Mouse (Mus musculus) neural tube, embryonic 12.5 days (tissue): ENCODE measurements at regions not wholly inside any gene's neighbourhood (a gene's known extent, or its start where the extent isn't known, plus 50 kb on each side); places are given as distances from the start of the nearest gene placed in this dataset.

Source experiments
- ATAC-seq: fragments of 200-750 bp; cut with Nextera tagmentation; 2 replicates; pipeline ENCODE4 v1.8.0; 2017; ENCODE audit warnings: low read depth, mild to moderate bottlenecking, moderate TSS enrichment, moderate library complexity; ENCODE audit not compliant: low FRiP score
- H3K27ac ChIP-seq: fragments of 300-500 bp; sonication (generic); 2 replicates; pipeline ENCODE4 v1.5.1; 2016
- H3K27me3 ChIP-seq: fragments of 300-500 bp; sonication (generic); replicated peaks from 2 replicates; pipeline ENCODE4 v1.6.1; 2016; ENCODE audit warnings: mild to moderate bottlenecking
- H3K36me3 ChIP-seq: fragments of 300-500 bp; sonication (generic); 2 replicates; pipeline ENCODE4 v1.6.1; 2016; ENCODE audit warnings: mild to moderate bottlenecking
- H3K4me1 ChIP-seq: fragments of 300-500 bp; sonication (generic); 2 replicates; pipeline ENCODE4 v1.6.1; 2016
- H3K4me2 ChIP-seq: fragments of 300-500 bp; sonication (generic); replicated peaks from 2 replicates; pipeline ENCODE4 v1.6.1; 2016; ENCODE audit warnings: mild to moderate bottlenecking
- H3K4me3 ChIP-seq: fragments of 300-500 bp; sonication (generic); 2 replicates; pipeline ENCODE4 v1.5.1; 2016
- H3K9ac ChIP-seq: fragments of 300-500 bp; sonication (generic); 2 replicates; pipeline ENCODE4 v1.6.1; 2016; ENCODE audit warnings: mild to moderate bottlenecking
- H3K9me3 ChIP-seq: fragments of 300-500 bp; sonication (generic); 2 replicates; pipeline ENCODE4 v1.6.1; 2016; ENCODE audit warnings: mild to moderate bottlenecking
- WGBS: fragments of 180-500 bp; shearing (Covaris S2); methylation state at CpG from one replicate; pipeline ENCODE4 v1.1.7; 2016; 5-methylcytosine and 5-hydroxymethylcytosine counted together

DNA sequence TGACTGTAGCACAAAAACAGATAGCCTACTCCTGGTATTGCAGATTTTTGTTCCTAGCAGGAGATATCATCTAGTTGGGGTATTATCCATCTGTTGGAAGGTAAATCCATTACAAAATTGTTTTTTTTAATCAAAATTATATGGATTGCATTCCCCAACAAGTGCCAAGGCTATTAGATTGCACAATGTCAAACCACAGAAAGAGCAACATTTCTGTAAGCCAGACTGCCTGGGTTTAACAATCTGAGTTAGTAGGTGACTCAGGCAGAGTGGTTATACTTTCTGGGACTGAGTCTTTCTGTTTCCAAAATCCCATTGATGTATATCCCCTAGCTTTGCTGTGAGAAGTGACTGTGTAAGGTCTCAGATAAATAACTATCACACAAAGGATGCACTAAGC is 155.0 kb downstream of the Cxcl12 start:
- Histone ChIP-seq H3K4me3 (no peak overlapping the region), H3K9me3 (no peaks in the 10 kb centered on the region), H3K4me1 (peaks cover 9% of the 10 kb centered on the region; the same call in 1 of the 2 replicates), H3K36me3 (no peaks in the 10 kb centered on the region), H3K27ac (no peak overlapping the region), H3K9ac (no peak overlapping the region), H3K4me2 (no peak overlapping the region), H3K27me3 (no peaks in the 10 kb centered on the region)
- ATAC-seq = no peak

GRCm38 (mm10) chr6:117323850-117324249 is 155.5 kb downstream of the Cxcl12 start:
- H3K27me3 ChIP-seq = no peaks in the 10 kb centered on the region
- H3K4me3 ChIP-seq = no peak overlapping the region
- H3K27ac ChIP-seq = no peak overlapping the region
- H3K4me1 ChIP-seq = peaks cover 9% of the 10 kb centered on the region; the same call in 1 of the 2 replicates
- 75% methylated on average over 3 of the region's 3 CpGs for WGBS
- no peaks in the 10 kb centered on the region for H3K36me3 ChIP-seq
- no peak overlapping the region for H3K4me2 ChIP-seq
- H3K9ac ChIP-seq = no peak overlapping the region
- H3K9me3 ChIP-seq = no peaks in the 10 kb centered on the region
- ATAC-seq = no peak

DNA sequence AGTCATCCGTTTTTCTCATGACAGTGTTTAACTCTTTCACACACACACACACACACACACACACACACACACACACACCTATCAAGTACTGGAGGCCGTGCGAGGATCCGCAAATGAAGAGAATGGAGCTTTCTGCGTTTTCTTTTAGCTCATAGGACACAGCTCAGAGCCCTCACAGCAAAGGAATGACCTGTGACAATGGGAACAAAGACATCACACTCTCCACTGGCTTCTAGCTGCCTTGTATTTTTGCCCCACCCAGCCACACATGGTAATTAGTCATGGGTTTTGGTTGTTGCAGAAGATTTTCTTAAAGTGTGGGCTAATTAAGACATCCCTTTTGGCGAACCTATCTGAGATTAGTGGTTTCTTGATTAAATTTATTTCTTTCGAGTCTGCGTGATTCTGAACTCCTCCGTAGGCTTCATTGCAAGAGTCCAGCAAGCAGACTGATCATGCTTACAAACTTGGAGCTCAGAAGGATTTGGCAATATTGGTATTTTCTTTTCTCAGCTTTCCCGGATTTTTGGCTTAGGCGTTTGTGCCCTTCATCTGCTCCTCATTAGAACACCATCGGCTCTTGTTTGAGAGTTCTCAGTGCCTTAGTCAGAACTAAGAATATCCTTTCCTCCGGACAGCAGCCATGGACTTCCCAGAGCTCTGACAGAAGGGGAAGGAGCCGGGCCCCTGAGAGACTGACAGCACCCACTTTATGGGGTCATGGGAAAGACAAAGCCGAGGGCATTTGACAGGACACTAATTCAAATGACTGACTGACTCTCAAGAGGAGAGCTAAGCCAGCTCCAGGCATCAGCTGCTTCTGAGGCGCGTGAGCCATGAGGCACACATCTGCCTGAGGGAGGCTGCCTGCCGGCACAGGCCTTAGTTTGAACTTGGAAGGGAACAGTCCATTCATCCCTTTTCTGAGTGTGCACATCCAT is 158.8 kb downstream of the Cxcl12 start:
- H3K27ac ChIP-seq = no peak overlapping the region

GRCm38 (mm10) chr6:117329164-117329939 is 161.0 kb downstream of the Cxcl12 start:
- no peaks in the 10 kb centered on the region for H3K36me3 ChIP-seq
- H3K27ac ChIP-seq = no peak overlapping the region
- 61% methylated on average over 8 of the region's 8 CpGs for WGBS
- H3K9ac ChIP-seq = no peak overlapping the region
- ATAC-seq = no peak
- no peaks in the 10 kb centered on the region for H3K9me3 ChIP-seq
- peaks cover 9% of the 10 kb centered on the region; the same call in 1 of the 2 replicates for H3K4me1 ChIP-seq
- H3K4me3 ChIP-seq = no peak overlapping the region
- no peaks in the 10 kb centered on the region for H3K27me3 ChIP-seq
- no peak overlapping the region for H3K4me2 ChIP-seq

More for the DNA sequence above, 158.8 kb downstream of the Cxcl12 start:
- H3K9me3 ChIP-seq = no peaks in the 10 kb centered on the region
- H3K4me3 ChIP-seq = no peak overlapping the region
- H3K9ac ChIP-seq = no peak overlapping the region
- no peaks in the 10 kb centered on the region for H3K36me3 ChIP-seq
- 41% methylated on average over 18 of the region's 18 CpGs for WGBS
- H3K27me3 ChIP-seq = no peaks in the 10 kb centered on the region
- no peak overlapping the region for H3K4me2 ChIP-seq
- H3K4me1 ChIP-seq = peaks cover 9% of the 10 kb centered on the region; the same call in 1 of the 2 replicates
- ATAC-seq = no peak

DNA sequence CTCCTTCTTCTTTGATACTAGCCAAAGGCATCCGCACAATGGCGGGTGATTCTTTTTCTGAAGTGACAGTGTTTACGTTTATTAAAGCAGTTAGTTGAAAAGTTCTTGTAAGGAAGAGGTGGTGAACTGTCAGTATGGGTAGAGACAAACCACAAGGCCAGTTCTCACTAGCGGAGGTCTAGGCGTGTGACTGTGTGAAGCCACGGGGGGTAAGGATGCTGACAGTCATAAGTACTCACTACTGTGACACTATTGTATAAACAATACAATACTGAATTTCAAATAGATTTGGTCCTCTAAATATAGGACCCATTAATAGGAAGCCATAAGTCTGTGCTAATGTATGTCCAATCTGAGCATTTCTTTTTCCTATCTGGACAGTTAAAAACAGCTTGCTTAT is 161.9 kb downstream of the Cxcl12 start:
- 88% methylated on average over 6 of the region's 6 CpGs for WGBS

GRCm38 (mm10) chr6:117330726-117331360 is 162.5 kb downstream of the Cxcl12 start:
- ATAC-seq = no peak
- no peaks in the 10 kb centered on the region for H3K27me3 ChIP-seq
- WGBS = 37% methylated on average over 5 of the region's 5 CpGs

More for the DNA sequence above, 161.9 kb downstream of the Cxcl12 start:
- ATAC-seq = no peak
- Histone ChIP-seq H3K9me3 (no peaks in the 10 kb centered on the region), H3K4me1 (peaks cover 9% of the 10 kb centered on the region; the same call in 1 of the 2 replicates), H3K9ac (no peak overlapping the region), H3K36me3 (no peaks in the 10 kb centered on the region), H3K27me3 (no peaks in the 10 kb centered on the region), H3K4me3 (no peak overlapping the region), H3K27ac (no peak overlapping the region), H3K4me2 (no peak overlapping the region)

DNA sequence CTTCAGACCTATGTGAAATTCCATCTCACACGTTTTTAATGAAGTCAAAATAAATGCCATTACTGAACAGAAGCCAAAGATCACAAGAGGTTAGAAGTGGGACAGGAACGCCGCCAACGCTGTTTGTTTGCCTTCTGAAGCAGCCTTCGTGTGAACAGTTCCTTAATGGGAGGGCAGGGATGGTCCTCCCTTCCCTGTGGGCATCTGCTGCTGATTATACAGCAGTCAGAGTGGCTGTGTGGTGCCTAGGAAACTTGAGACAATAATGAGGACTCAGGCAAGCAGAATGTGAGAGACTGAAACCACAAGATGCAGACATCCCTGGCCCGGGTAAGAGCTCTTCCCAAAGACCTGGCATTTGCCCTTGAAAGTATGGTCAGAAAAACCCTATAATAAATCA is 164.3 kb downstream of the Cxcl12 start:
- Histone ChIP-seq H3K27me3 (no peaks in the 10 kb centered on the region), H3K4me1 (no peaks in the 10 kb centered on the region), H3K27ac (no peak overlapping the region), H3K4me2 (no peak overlapping the region), H3K9me3 (no peaks in the 10 kb centered on the region), H3K9ac (no peak overlapping the region), H3K4me3 (no peak overlapping the region), H3K36me3 (no peaks in the 10 kb centered on the region)
- WGBS = 56% methylated on average over 6 of the region's 6 CpGs
- no peak for ATAC-seq

More at GRCm38 (mm10) chr6:117330726-117331360, 162.5 kb downstream of the Cxcl12 start:
- H3K9me3 ChIP-seq = no peaks in the 10 kb centered on the region
- H3K4me1 ChIP-seq = peaks cover 9% of the 10 kb centered on the region; the same call in 1 of the 2 replicates
- H3K27ac ChIP-seq = no peak overlapping the region
- no peak overlapping the region for H3K4me3 ChIP-seq
- no peaks in the 10 kb centered on the region for H3K36me3 ChIP-seq
- no peak overlapping the region for H3K9ac ChIP-seq
- no peak overlapping the region for H3K4me2 ChIP-seq

DNA sequence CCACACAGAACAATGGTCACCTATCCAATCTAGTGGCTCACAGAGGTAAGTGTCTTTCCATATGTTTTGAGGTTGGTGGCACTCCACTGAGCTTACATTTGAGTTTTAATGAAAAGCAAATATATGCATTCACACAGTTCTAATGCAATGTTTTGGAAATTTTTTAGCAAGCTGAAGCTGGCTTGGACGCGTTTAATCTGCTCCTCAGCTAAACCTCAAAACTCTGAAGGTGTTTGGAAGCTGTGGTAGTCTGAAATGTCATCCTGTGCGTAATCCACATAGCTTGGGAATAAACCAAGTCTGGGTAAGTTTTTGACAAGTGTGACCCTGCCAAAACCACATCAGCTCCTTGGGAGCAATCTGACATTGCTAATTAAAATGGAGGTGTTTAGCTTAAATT is 173.8 kb downstream of the Cxcl12 start:
- Histone ChIP-seq H3K4me3 (no peak overlapping the region), H3K9ac (no peak overlapping the region), H3K36me3 (no peaks in the 10 kb centered on the region), H3K4me2 (no peak overlapping the region), H3K27ac (no peak overlapping the region), H3K27me3 (no peaks in the 10 kb centered on the region), H3K9me3 (no peaks in the 10 kb centered on the region), H3K4me1 (no peaks in the 10 kb centered on the region)
- no peak for ATAC-seq
- 96% methylated on average over 3 of the region's 3 CpGs for WGBS

DNA sequence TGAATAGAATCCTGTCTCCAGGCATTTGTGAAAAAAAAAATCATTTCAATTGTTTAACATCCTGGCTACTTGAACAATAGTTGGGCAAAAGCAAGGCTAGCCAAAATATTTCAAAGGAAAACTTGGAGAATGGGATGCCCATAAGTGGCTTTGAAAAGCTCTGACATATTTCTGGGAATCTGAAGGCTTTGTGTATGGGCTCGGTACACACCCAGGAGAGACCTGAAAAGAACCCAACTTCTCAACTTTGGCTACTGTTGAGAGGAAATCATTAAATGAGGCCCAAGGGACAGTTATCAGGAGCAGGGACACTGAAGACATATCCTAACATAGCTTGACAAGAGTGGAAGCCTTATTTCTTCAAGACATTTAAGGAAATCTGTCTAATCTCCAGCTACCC is 179.0 kb downstream of the Cxcl12 start:
- WGBS = 87% methylated on average over 1 of the region's 1 CpGs
- Histone ChIP-seq H3K4me2 (no peak overlapping the region), H3K27ac (no peak overlapping the region), H3K36me3 (no peaks in the 10 kb centered on the region), H3K4me3 (no peak overlapping the region), H3K9me3 (no peaks in the 10 kb centered on the region), H3K9ac (no peak overlapping the region), H3K27me3 (no peaks in the 10 kb centered on the region), H3K4me1 (no peaks in the 10 kb centered on the region)
- no peak for ATAC-seq

DNA sequence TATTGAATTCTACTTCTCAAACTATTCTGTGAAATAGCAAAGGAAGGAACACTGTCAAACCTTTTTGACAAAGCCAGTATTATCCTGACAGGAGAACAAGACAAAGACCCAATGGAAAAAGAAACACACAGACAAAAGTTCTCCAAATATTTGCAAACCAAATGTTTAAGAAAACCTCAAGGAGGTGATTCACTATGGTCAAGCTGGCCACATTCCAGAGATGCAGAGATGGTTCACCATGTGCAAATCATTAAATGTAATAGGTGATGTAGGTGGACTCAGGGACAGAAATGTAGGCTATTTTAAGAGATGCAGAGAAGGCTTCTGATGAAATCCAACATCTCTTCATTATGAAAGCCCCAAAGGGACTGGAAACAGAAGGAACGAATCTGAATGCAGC is 183.5 kb downstream of the Cxcl12 start:
- no peaks in the 10 kb centered on the region for H3K36me3 ChIP-seq
- H3K9me3 ChIP-seq = no peaks in the 10 kb centered on the region
- H3K4me3 ChIP-seq = no peak overlapping the region
- WGBS = 82% methylated on average over 1 of the region's 1 CpGs
- no peak overlapping the region for H3K27ac ChIP-seq
- ATAC-seq = no peak
- H3K27me3 ChIP-seq = no peaks in the 10 kb centered on the region
- no peak overlapping the region for H3K9ac ChIP-seq
- H3K4me1 ChIP-seq = no peaks in the 10 kb centered on the region
- no peak overlapping the region for H3K4me2 ChIP-seq

DNA sequence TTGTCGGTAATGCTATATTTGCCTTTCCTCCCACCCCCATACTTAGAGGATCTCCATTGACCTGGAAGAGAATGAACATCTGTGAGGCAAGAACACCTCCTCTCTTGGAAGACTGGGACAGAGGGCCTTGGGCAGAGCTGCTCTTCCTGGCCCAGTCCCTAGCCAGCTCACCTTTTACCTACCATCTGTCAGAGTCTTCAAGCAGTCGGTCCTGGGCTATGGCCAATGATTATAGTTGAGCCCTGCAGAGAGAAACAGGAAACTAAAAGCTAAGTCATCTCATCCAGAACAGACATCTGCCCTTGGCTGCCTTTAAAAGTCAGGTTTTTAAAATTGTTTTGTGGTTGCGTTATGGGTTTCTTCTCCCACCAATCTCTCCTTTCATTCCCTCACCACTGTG is 184.8 kb downstream of the Cxcl12 start:
- no peak for ATAC-seq
- no peak overlapping the region for H3K4me3 ChIP-seq
- no peaks in the 10 kb centered on the region; the same call in 1 of the 2 replicates for H3K9me3 ChIP-seq
- no peaks in the 10 kb centered on the region for H3K36me3 ChIP-seq
- WGBS = 89% methylated on average over 3 of the region's 3 CpGs
- no peak overlapping the region for H3K4me2 ChIP-seq
- no peak overlapping the region for H3K27ac ChIP-seq
- H3K9ac ChIP-seq = no peak overlapping the region
- H3K4me1 ChIP-seq = no peaks in the 10 kb centered on the region
- no peaks in the 10 kb centered on the region for H3K27me3 ChIP-seq

DNA sequence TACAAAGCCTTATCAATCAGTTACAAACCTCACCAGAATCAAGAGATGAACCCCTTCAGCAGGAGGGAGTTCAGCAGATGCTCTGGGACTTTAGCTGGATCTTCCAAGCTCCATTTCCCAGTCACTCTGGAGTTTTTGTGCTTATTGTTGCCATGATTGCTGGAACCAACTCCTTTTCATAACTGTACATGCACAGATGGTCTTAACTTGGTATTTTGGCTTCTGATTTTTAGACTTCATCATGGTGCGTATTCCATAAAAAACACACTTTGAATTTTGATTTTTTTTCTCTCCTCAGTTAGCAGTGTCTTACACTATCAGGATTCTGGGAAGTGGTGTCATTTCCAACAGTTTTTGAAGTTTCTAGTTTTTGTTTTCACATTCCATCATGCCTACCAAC is 187.8 kb downstream of the Cxcl12 start:
- no peaks in the 10 kb centered on the region for H3K4me1 ChIP-seq
- H3K9ac ChIP-seq = no peak overlapping the region
- no peaks in the 10 kb centered on the region for H3K27me3 ChIP-seq
- no peak for ATAC-seq
- H3K4me3 ChIP-seq = no peak overlapping the region
- WGBS = 96% methylated on average over 1 of the region's 1 CpGs
- H3K4me2 ChIP-seq = no peak overlapping the region
- H3K9me3 ChIP-seq = no peaks in the 10 kb centered on the region; the same call in 1 of the 2 replicates
- H3K36me3 ChIP-seq = no peaks in the 10 kb centered on the region
- no peak overlapping the region for H3K27ac ChIP-seq
